Mouse (Mus musculus): ENCODE measurements around the gene Higd1c. TPM values are rescaled to one million over a fixed set of nuclear protein-coding genes. Genes with fewer than 3 reads are reported as not detected.

Gene Higd1c
- polyA plus RNA-seq, 1 experiment = not detected

GRCm38 (mm10) chr15:100422899-100423860 lies 58.8 kb downstream of the Higd1c start:
- WGBS = under 1% methylated on average over 65 of the region's 65 CpGs
- peaks cover 22% of the 10 kb centered on the region for H3K4me1 ChIP-seq (ENCODE audit: control insufficient read depth, insufficient read depth, low read length)
- H3K27ac ChIP-seq (ENCODE audit: insufficient read depth, low read depth, low read length) = no peak overlapping the region
- TF ChIP-seq CTCF (IDR thresholded peaks at IDR 0.05; ENCODE audit: insufficient read depth, low read depth, low read length) (no peak), POLR2A (IDR thresholded peaks at IDR 0.05; ENCODE audit: insufficient read depth, low read depth, low read length) (peak; percentile 81)
- peak overlapping the region; percentile 86 for H3K4me3 ChIP-seq (ENCODE audit: insufficient read depth, low read depth, low read length)

- peaks cover 22% of the 10 kb centered on the region for H3K4me1 ChIP-seq (ENCODE audit: control insufficient read depth, insufficient read depth, low read length)
- no peak overlapping the region for H3K4me3 ChIP-seq (ENCODE audit: insufficient read depth, low read depth, low read length)
- no peak overlapping the region for H3K27ac ChIP-seq (ENCODE audit: insufficient read depth, low read depth, low read length)
- TF ChIP-seq CTCF (IDR thresholded peaks at IDR 0.05; ENCODE audit: insufficient read depth, low read depth, low read length) = no peak
- 4% methylated on average over 14 of the region's 14 CpGs for WGBS
Observed at GRCm38 (mm10) chr15:100423916-100424315, 59.6 kb downstream of the Higd1c start.

- 28% methylated on average over 17 of the region's 17 CpGs for WGBS
- Histone ChIP-seq H3K4me1 (ENCODE audit: control insufficient read depth, insufficient read depth, low read length) (peaks cover 18% of the 10 kb centered on the region), H3K4me3 (ENCODE audit: insufficient read depth, low read depth, low read length) (no peak within 1 kb of the TSS), H3K27ac (ENCODE audit: insufficient read depth, low read depth, low read length) (no peak within 1 kb of the TSS)
- TF ChIP-seq CTCF (IDR thresholded peaks at IDR 0.05; ENCODE audit: insufficient read depth, low read depth, low read length) (no peak), POLR2A (IDR thresholded peaks at IDR 0.05; ENCODE audit: insufficient read depth, low read depth, low read length) (no peak)
Observed at GRCm38 (mm10) chr15:100424396-100425122, 60.2 kb downstream of the Higd1c start, which contains the start of gene Slc11a2. Slc11a2 (minus strand) TSS chr15:100425072.

DNA sequence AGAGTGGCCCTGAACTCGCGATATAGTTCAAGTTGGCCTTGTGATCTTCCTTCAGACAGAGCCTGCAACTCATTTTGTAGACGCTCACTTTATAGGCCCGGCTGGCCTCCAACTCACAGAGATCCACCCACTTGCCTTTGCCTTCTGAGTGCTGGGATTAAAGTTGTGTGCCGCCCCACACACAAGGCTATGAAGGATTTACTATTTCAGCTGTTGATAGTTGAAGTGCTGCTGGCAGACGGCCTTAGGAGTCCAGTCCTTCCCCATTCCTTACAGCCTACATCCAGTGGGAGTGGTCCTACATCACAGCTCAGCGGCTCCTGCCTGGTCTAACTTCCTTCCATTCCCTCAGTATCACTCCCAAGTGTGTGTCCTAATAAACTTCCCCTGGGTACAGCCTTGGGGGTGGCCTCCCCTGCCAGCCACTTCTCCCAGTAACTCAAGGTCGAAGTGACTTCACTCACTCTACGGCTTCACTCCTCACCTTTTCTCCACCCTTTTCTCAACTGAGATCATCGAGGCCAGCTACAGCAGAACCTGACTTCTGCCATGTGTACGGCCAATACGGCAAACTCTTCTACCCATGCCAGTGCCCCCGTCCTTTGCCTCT lies 64.1 kb downstream of the Higd1c start:
- no peak overlapping the region for H3K4me3 ChIP-seq (ENCODE audit: insufficient read depth, low read depth, low read length)
- WGBS = 89% methylated on average over 13 of the region's 13 CpGs
- no peak overlapping the region for H3K27ac ChIP-seq (ENCODE audit: insufficient read depth, low read depth, low read length)
- no peak for TF ChIP-seq POLR2A (IDR thresholded peaks at IDR 0.05; ENCODE audit: insufficient read depth, low read depth, low read length)
- TF ChIP-seq CTCF (IDR thresholded peaks at IDR 0.05; ENCODE audit: insufficient read depth, low read depth, low read length) = no peak
- H3K4me1 ChIP-seq (ENCODE audit: control insufficient read depth, insufficient read depth, low read length) = peaks cover 5% of the 10 kb centered on the region; the same call in 1 of the 2 replicates

GRCm38 (mm10) chr15:100429959-100430565 lies 65.7 kb downstream of the Higd1c start:
- 74% methylated on average over 11 of the region's 11 CpGs for WGBS
- Histone ChIP-seq H3K27ac (ENCODE audit: insufficient read depth, low read depth, low read length) (no peak overlapping the region), H3K4me1 (ENCODE audit: control insufficient read depth, insufficient read depth, low read length) (no peaks in the 10 kb centered on the region), H3K4me3 (ENCODE audit: insufficient read depth, low read depth, low read length) (no peak overlapping the region)
- TF ChIP-seq POLR2A (IDR thresholded peaks at IDR 0.05; ENCODE audit: insufficient read depth, low read depth, low read length) (no peak), CTCF (IDR thresholded peaks at IDR 0.05; ENCODE audit: insufficient read depth, low read depth, low read length) (no peak)

GRCm38 (mm10) chr15:100433234-100433633 lies 68.9 kb downstream of the Higd1c start:
- TF ChIP-seq POLR2A (IDR thresholded peaks at IDR 0.05; ENCODE audit: insufficient read depth, low read depth, low read length) = no peak
- no peak for TF ChIP-seq CTCF (IDR thresholded peaks at IDR 0.05; ENCODE audit: insufficient read depth, low read depth, low read length)
- no peak overlapping the region for H3K4me3 ChIP-seq (ENCODE audit: insufficient read depth, low read depth, low read length)
- 75% methylated on average over 4 of the region's 4 CpGs for WGBS

More at GRCm38 (mm10) chr15:100433234-100433633, 68.9 kb downstream of the Higd1c start:
- no peaks in the 10 kb centered on the region for H3K4me1 ChIP-seq (ENCODE audit: control insufficient read depth, insufficient read depth, low read length)
- H3K27ac ChIP-seq (ENCODE audit: insufficient read depth, low read depth, low read length) = no peak overlapping the region

Other genes with a start within 250 kb of the Higd1c start
- not detected in 2 replicates for gene Atf1, start 136.7 kb upstream of the Higd1c start, polyA plus RNA-seq (2012; ENCODE audit: insufficient read depth, insufficient read length, low replicate concordance, missing spikeins)
- not detected in 2 replicates for gene Tmprss12, start 83.7 kb upstream of the Higd1c start, polyA plus RNA-seq (2012; ENCODE audit: insufficient read depth, insufficient read length, low replicate concordance, missing spikeins)
- not detected in 2 replicates for gene Mettl7a1, start 60.4 kb upstream of the Higd1c start, polyA plus RNA-seq (2012; ENCODE audit: insufficient read depth, insufficient read length, low replicate concordance, missing spikeins)
- gene Mettl7a3, start 29.6 kb upstream of the Higd1c start, polyA plus RNA-seq (2012; ENCODE audit: insufficient read depth, insufficient read length, low replicate concordance, missing spikeins) = not detected in 2 replicates
- not detected in 2 replicates for gene Methig1, start 11.4 kb upstream of the Higd1c start, polyA plus RNA-seq (2012; ENCODE audit: insufficient read depth, insufficient read length, low replicate concordance, missing spikeins)
- gene Mettl7a2, start 11.3 kb upstream of the Higd1c start, polyA plus RNA-seq (2012; ENCODE audit: insufficient read depth, insufficient read length, low replicate concordance, missing spikeins) = not detected in 2 replicates
- gene Gm5475, start 57.6 kb downstream of the Higd1c start, polyA plus RNA-seq (2012; ENCODE audit: insufficient read depth, insufficient read length, low replicate concordance, missing spikeins) = not detected in 2 replicates
- gene Slc11a2, start 60.5 kb downstream of the Higd1c start, polyA plus RNA-seq (2012; ENCODE audit: insufficient read depth, insufficient read length, low replicate concordance, missing spikeins) = not detected in 2 replicates
- gene Letmd1, start 104.5 kb downstream of the Higd1c start, polyA plus RNA-seq (2012; ENCODE audit: insufficient read depth, insufficient read length, low replicate concordance, missing spikeins) = not detected in 2 replicates
- not detected in 2 replicates for gene Csrnp2, start 130.9 kb downstream of the Higd1c start, polyA plus RNA-seq (2012; ENCODE audit: insufficient read depth, insufficient read length, low replicate concordance, missing spikeins)
- gene Tfcp2, start 187.5 kb downstream of the Higd1c start, polyA plus RNA-seq (2012; ENCODE audit: insufficient read depth, insufficient read length, low replicate concordance, missing spikeins) = not detected in 2 replicates
- gene Pou6f1, start 235.4 kb downstream of the Higd1c start, polyA plus RNA-seq (2012; ENCODE audit: insufficient read depth, insufficient read length, low replicate concordance, missing spikeins) = not detected in 2 replicates